Mouse (Mus musculus) layer of hippocampus, postnatal 10 days (tissue): ENCODE data around the gene Upf1. TPM values are rescaled to one million over a fixed set of nuclear protein-coding genes. Genes with fewer than 3 reads are reported as not detected.

Experiments
- DNase-seq, 2 experiments: peaks; one replicate each; pipeline ENCODE4 v3.0.0; 2021; ENCODE audit warnings: low spot score in 2 of 2
- long read RNA-seq: library from polyadenylated mRNA; stranded (forward); transcript quantifications from one replicate; pipeline ENCODE4 v2.0.0, GENCODE M21; 2023
- total RNA-seq, 2 experiments: library from RNA; stranded (reverse); gene quantifications; 2 replicates each; pipeline ENCODE4 v1.2.3; 2021

Upf1 gene
- total RNA-seq = 10 to 100 TPM; 50.8 to 51.0 TPM
- long read RNA-seq, full-length matches to known transcripts = 17 of 32 reads
- long read RNA-seq, partial matches to known transcripts = 10 of 32 reads
- long read RNA-seq, other reads (novel, unspliced or antisense) = 5 of 32 reads

DNA sequence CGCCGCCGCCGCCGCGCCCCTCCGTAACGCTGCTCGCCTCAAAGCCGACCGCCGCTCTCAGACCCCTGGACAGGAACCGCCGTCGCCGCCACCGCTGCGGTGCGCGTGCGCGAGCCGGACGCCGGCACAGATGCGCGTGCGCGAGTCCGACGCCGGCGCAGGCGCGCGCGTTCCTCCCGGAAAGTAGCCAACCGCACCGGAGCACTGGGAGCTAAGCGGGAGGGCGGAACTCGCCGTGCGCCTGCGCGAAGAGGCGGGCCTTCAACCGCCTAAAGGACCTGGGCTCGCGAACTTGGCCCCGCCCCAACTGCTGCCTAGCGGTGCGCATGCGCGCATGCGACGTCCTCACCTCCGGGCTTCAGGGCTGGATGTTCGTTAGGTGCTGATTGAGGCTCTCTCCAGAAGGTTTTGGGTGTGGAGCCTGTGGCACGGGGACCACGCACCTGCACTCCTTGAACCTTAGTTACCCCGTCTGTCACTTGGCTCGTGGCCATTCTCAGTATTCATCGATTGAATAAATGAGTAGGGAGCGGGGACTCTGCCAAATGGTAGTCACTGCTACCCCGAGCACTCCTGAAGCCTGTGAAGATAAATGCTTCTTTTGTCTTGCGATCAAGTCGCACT lies at the start of gene Upf1:
Gene Upf1 (minus strand): TSS at position 85 of the 624 bp plus-strand sequence.
- DNase-seq = peak; percentile 100

DNA sequence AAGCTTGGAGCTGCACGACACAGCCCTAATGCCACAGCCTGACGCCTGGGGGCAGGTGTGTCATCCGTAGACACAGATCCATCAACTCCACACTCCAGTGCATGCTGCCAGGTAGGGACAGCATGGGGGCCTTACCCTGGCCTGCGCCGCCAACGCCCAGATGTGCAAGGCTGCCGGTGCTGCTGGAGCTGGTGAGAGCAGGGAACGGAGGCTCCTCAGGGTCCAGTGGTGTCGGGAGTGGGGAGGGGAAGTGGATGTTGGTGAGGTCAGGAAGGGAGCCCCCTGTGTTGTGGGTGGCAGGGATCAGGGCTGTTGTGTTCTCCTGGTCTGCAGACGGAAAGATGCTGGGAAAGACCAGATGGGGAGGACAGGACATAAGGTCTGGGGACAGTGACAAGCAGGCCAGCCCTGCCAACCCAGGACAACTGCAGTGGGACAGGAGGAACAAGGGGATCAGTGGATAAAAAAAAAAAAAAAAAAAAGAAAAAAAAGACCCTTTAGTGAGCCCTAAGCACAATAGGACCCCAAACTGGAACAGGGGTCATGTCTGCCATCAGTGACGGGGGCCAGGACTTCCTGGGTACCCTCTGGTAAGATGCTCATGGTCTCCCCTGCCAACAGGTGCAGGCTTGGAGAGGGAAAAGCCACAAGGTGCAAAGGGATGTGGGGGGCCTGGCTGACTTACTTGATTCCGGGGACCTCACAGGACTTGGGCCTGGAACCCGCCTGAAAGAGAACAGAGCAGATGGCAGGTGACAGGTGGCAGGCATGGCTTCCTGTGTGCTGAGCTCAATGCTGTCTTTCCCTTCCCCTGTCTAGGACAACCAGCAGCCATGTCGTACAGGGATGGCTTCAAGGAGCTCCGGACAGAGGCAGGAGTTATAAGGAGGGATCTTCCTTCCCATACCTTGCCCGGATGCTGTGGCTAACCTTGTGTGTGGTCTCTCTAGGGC lies 44.8 kb upstream of the Upf1 start:
- DNase-seq = no peak

DNA sequence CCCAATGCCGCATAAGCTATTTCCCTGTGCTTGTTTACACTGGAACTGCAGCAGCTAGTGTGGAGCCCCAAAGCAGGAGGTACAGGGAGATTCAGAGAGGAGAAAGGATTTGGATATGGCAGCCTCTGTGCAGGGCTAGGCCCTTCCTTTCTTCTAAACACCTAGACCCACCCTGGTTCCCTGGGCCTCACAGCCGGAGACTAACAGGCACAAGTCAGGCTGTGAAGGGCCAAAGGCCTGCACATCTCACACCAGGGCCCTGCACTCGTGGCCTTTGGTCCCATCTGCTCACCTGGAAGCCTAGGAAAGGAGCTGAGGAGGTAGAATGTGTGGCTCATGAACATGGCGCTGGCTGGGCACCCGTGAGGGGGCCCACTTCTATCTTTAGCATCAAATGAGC lies 43.1 kb upstream of the Upf1 start:
- no peak for DNase-seq

DNA sequence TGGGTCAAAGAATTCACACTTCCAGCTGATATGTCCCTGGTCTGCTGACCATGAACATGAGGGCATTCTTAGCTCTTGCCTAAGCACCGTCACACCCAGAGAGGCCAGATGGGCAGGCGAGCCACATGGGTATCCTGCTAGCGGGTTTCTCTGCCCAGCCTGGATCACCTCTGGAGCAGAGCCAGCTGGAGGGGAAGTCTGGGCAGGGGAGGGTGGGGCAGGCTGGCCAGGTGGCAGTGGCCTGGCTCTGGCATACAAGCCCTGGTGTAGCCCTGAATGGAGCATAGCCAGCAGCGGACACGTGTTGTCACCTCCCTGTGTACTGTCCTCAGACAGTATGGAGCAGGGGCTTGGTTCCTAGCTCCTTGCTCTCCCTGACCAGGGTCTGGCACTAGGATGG lies 42.6 kb upstream of the Upf1 start:
- no peak for DNase-seq

DNA sequence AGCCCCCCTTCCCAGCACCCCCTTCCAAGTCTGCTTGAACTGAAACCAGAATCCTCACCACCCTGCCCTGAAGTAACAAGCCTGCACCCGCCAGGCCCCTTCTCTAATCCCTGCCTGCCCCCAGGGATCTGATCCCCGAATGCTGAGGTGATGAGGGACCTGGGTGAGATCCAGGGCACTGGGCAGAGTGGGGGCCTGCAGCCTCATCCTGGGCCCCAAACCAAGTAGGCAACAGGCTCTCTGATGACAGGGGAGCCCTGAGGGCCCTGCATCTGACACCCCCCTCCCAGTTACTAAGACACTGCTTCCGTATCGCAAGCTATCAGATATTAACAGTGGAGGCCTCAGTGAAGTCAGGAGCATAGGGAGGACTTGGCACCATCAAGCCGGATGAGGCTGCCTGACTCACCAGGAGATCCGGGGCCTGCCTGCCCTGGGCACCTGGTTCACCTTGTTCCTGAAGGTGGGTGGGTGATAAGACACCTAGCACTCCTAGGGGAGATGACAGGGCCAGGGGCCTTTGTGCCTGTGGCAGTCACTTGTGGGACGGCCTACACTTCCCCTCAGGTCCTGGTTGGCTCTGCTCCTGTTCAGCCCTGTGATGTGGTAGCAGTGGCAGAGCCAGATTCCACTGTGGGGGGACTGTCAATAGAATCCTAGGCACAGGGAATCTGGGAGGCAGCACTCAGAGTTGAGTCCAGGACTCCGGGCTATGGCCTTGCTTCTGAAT lies 41.4 kb upstream of the Upf1 start:
- no peak for DNase-seq

DNA sequence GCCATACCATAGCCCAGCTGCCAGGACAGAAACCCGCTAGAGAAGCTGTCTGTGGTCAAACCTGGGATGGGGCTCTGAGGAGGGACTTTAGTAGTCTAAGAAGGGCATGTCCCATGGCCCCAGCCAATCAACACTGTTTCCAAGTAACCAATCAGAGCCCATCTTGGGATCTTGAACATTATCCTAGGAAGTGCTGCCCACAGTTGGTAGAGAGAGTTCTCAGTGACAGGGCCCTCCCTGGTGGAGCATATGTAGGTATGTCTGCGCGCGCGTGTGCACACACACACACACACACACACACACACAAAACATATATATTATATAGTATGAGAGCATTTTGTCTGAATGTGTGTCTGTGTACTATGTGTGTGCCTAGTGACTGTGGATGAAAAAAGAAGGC lies 40.0 kb upstream of the Upf1 start:
- DNase-seq = no peak

DNA sequence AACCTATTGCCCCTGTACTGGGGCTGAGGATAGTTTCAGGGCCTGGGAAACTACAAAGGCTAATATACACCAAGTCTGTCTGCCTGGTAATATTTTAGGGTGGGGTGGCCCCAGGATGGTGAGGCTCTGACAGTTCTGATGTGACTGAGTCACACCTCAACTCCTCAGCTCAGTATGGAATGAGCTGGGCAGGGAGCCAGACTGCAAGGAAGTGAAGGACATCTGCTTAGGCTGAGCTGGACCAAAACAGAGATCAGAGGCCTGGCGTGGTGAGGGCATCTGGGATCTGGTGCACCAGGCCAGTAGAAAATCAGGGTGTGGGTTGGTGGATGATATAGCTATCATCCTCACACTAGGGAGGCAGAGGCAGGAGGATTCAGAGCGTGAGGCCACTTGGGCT lies 36.6 kb upstream of the Upf1 start:
- no peak for DNase-seq

DNA sequence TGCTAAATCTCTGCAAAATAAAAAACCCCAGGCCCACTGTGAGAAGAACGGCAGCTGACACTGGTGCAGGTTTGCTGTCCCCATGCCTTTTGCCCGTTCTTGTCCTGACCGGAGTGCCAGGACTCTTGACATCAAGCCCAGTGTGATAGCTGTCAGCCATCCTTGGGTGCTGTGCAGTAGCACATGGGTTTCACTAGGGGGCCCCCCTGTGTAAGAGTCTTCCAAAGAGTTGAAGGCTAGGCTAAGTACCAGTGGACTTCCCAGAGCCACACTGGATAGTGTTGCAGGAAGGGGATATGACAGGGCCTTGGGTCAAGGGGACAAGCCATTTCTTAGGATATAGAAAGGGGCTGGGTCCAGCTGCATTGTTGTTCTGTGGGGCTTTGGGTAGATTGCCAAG lies 30.2 kb upstream of the Upf1 start:
- DNase-seq = peak; percentile 73 to 83

DNA sequence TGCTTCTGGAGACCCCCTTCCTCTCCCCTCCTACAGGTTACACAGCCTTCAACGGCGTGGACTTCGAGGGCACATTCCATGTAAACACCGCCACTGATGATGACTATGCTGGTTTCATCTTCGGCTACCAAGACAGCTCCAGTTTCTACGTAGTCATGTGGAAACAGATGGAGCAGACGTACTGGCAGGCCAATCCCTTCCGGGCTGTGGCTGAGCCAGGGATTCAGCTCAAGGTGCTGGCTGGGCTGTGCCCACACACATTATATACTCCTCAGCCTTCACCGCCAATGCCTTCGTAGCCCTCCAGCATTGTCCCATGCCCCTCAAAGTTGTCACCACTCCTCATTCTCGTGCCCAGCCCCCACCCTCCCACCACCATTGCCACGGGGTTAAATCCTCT lies 27.0 kb upstream of the Upf1 start:
- DNase-seq = peak in 1 of 2 experiments; percentile 27

DNA sequence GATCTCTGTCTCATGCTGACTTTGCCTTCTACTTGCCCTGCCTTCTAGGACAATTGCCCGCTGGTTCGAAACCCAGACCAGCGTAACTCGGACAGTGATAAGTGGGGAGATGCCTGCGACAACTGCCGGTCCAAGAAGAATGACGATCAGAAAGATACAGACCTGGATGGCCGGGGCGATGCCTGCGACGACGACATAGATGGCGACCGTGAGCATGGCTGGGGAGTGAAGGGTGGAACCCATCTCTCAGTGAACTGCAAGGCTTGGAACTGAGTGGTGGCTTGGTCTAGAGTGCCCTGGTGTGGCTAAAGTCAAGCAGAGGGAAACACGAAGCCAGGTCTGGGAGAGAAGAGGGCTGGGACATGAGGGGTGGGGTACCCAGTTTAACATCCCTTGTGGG lies 24.0 kb upstream of the Upf1 start:
- DNase-seq = no peak

DNA sequence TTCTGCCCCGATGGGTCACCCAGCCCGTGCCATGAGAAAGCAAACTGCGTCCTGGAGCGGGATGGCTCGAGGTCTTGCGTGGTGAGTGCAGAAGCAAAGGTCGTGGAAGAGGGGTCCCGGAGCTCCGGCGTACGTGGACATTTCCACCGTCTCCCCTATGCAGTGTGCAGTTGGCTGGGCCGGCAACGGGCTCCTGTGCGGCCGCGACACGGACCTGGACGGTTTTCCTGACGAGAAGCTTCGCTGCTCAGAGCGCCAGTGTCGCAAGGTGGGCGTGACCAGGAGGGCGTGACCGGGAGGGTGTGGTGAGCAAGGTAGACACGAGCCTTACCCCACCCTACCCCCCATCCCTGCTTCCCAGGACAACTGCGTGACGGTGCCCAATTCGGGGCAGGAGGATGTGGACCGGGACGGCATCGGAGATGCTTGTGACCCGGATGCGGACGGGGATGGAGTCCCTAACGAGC lies 23.2 kb upstream of the Upf1 start:
- DNase-seq = no peak

DNA sequence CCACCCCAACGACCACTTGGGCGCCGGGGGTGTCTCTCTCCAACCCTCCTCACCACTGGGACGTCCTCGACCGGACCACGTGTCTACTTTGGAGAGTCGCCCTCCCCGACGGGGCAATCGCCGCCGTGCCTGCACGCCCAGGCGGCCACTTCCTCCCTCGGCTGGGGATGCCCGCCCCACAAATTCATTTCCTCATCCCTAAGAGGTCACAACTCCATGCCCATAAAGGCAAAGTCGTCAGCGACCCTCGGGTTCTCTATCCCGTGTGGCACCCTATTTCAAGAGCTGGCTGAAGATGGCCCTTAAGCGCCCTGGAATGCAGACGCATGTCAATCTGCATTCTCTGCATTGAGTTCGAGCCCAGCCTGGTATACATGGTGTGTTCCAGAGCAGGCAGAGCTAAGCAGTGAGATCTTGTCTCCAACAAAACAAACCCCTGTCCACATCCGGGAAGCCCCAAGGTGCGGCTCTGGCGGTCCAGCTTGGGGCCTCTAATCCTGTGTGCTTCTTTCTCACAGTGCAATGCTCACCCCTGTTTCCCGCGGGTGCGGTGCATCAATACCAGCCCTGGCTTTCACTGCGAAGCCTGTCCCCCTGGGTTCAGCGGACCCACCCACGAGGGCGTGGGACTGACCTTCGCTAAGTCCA lies 22.3 kb upstream of the Upf1 start:
- no peak for DNase-seq

DNA sequence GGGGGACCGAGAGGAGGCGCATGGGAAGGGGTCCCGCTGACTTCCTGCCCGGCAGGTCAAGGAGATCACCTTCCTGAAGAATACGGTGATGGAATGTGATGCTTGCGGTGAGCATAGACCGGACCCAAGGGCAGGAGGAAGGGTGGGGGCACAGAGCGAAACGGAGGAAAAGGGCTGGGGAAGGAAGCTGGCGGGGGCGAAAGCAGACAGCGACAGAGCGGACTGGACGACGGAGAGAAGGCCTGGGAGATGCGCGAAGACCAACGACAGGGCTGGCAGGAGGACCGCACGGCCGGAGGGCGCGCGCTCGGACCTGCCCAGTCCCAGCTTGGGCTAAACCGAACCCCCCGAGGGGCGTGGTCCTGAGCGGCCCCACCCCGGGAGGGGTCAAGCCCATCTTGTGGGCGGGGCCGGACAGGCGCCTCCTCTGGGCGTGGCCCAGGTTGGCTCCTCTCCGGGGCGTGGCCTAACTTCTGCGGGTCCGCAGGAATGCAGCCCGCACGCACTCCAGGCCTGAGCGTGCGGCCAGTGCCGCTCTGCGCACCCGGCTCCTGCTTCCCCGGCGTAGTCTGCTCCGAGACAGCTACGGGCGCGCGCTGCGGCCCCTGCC lies 21.3 kb upstream of the Upf1 start:
- DNase-seq = peak in 1 of 2 experiments; percentile 54

DNA sequence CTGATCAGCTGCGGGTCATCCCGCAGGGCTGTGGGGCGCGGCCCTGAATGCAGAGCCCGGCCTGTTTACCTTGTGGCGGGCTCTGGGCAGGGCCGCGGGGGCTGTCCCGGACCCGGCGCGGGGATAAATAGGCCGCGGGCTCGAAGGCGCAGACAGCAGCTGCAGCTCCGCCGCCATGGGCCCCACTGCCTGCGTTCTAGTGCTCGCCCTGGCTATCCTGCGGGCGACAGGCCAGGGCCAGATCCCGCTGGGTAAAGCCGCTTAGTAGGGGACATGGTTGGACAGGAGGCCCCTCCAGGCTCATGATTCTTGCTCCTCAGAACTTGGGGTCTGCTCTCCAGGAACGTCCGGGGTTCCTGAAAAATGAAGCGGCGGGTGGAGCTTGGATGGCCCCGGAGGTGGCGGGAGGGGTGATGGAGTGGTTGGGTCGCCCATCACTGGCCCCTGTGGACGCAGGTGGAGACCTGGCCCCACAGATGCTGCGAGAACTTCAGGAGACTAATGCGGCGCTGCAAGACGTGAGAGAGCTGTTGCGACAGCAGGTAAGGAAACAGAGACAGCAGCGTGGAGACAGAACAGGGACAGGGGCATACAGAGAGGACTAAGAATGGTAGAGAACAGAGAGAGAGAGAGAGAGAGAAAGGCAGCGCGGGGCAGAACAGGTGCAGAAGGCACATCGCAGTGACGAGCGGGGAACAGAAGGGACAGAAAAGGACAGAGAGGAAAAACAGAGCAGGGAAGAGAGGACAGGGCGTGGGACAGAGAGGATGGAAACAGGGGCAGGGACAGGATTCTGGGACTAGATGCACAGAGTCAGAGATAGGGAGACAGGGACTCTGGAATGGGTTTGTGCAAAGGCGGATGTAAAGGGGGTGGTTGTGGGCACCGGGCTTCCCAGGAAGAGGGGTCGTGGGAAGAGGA lies 20.6 kb upstream of the Upf1 start, which contains the start of gene Comp:
Gene Comp (plus strand): TSS at position 162 of the 921 bp plus-strand sequence.
- no peak for DNase-seq

DNA sequence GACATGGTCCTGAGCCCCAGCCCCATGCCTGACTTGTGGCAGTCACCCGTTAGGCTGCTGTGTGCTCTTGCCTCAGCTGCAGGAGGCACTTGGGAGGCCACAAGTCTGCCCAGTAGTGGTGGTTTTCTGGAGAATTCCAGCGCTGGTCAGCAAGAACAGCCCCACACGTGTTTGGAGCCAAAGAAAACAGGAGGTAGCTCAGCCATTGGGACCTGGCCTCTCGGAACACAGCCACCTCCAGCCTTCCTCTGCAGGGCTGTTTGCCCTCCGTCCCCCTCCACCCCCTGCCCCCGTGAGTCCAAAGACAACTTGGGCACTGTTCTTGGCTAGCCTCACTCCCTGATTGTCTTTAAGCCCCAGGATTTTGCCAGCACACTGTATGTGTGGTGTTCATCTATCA lies 18.9 kb upstream of the Upf1 start:
- DNase-seq = no peak

DNA sequence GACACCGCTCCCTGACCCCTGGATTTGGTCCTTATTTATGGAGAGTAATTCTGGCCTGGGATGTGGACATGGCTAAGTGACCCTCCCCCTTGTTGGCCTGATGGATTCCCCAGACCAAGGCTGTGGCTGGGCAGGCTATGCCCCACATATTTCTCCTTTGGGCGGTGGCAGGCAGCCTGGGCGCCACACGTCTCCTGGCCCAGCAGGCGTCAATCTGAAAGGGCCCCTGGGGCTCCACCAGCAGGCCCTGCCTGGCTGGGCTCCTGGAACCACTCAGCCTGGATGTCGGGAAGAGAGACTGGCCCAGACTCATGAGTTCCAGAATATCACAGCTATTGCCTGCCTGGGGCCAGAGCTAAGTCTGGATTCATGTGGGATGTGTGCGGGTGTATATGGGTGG lies 17.4 kb upstream of the Upf1 start:
- DNase-seq = no peak

DNA sequence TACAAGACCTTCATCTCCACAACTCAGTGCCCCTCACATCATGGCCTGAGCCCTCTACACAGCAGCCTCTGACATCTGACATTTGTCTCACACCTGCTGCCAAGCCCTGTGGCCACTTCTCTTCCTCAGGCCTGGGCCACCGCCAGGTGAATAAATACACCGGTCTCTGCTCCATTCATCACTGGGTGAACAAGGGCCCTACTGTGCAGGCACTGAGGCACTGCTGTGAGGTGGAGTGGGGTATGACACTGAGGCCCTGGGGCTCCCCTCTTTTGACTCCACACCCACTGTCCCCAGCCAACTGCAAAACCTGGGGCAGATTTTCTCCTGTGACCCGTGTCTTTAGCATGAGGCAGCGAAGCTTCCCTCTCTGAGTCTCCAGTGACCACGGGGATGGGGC lies 13.5 kb upstream of the Upf1 start:
- DNase-seq = no peak

DNA sequence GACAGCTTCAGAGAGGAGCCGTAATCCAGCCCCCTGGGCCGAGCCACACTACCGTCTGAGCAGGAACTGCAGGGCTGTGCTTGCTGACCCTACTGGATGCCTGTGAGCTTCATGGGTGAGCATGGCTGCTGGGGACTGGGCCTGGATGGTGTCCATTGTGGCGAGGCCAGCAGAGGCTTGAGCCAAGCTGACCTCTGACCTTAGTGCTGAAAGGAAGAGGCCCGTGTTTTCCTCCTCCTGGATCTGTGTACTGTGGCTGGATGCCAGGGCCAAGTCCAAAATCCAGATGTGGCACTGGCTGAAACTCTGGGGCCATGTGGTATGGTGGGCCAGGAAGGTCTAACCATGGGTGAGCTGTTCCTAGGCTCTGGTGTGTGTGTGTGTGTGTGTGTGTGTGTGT lies 11.0 kb upstream of the Upf1 start:
- no peak for DNase-seq

DNA sequence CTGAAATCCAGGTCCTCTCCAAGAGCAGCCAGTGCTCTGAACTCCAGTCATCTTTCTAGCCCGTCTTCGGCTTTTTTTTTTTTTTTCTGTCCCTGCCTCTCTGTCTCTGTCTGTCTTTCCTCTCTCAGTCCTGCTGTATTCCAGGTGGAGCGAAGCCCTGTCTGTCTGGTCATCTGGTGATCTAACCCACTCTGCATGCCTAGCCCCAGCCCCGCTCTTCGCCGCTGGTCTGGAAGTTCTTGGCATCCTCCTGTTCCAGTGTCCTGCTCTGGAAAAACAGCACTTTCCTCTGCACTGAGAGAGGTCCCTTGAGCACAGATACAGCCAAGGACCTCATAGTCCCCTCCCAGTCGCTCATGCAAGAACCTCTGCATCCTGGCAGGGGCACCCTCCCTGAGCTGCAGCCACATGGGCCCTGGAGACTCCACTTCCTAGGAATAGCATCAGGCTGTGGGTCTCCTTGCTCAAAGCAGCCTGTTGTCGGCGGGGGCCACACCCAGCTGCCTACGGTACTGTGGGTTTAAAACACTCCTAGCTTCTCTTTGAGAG lies 8.5 kb upstream of the Upf1 start:
- no peak for DNase-seq
